8 mouse cellular contexts compared by ENCODE assay signal in the genomic region with DNA sequence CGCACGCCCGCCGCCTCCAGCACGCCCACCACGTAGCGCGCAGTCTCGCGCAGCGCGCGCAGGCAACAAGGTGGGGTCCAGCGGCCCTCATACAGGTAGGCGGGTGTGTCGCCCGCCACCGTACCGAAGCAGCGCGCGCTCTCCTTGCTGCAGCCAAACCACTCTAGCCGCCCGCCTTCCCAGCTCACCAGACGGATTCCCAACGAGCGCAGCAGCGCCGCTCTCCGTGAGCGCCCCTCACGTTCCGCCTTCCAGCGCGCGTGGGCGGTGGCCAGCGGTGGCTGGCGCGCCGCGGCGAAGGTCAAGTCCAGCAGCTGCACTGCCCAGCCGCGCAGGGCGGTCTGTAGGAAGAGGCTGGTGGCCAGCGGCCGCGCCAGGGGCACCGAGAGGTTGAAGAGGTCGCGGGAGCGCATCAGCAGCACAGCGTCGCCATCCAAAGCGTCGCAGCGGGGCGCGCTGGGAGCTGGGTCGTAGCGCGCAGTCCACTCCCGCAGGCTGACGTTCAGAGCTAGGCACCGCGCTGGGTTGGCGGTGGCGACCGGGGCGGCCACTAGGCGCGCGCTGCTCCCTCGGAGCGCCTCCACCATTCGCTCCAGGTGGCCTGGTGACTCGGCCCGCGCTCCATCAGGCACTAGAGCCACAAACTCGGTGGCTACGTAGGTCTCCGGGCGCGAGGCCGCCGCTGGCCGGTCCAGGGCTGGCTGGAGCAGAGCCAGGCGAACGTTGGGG. TPM values are rescaled to one million over a fixed set of nuclear protein-coding genes. Genes with fewer than 3 reads are reported as not detected.
A peak's percentile ranks its signal among the peaks of the same experiment; 100 is the strongest.
DNase-seq lines count a peak whose midpoint lies in the region; ATAC-seq and TF ChIP-seq lines count a peak whose summit lies in the region.

No protein-coding gene starts in this region.

- H3K4me1 ChIP-seq in brown adipose tissue, adult 24 weeks (ENCODE audit: control insufficient read depth, insufficient read depth, insufficient read length, low read length), result no peaks in the 10 kb centered on the region
- H3K4me1 ChIP-seq in embryonic facial prominence, embryonic 14.5 days (ENCODE audit: control insufficient read depth, insufficient read depth, low read length), result peaks cover 9% of the 10 kb centered on the region
- peaks cover 20% of the 10 kb centered on the region; the same call in 1 of the 2 replicates for H3K4me1 ChIP-seq in midbrain, postnatal 0 days (ENCODE audit: insufficient read depth, low read length)

- H3K27me3 ChIP-seq in embryonic facial prominence, embryonic 14.5 days (replicated peaks; ENCODE audit: control insufficient read depth, insufficient read depth, low read length), result peaks cover 10% of the 10 kb centered on the region
- no peaks in the 10 kb centered on the region for H3K27me3 ChIP-seq in midbrain, postnatal 0 days (ENCODE audit: insufficient read depth, low read length)

- peaks cover 51% of the 10 kb centered on the region for H3K36me3 ChIP-seq in embryonic facial prominence, embryonic 14.5 days (ENCODE audit: control insufficient read depth, insufficient read depth, low read length)
- H3K36me3 ChIP-seq in midbrain, postnatal 0 days (ENCODE audit: insufficient read depth, low read length), result peaks cover 4% of the 10 kb centered on the region; the same call in 1 of the 2 replicates

- H3K4me2 ChIP-seq in embryonic facial prominence, embryonic 14.5 days (ENCODE audit: low read depth, low read length), result peak overlapping the region; percentile 88
- H3K4me2 ChIP-seq in midbrain, postnatal 0 days (ENCODE audit: low read depth, low read length, poor library complexity, severe bottlenecking), result peak overlapping the region; percentile 74

- H3K4me3 ChIP-seq in brown adipose tissue, adult 24 weeks (ENCODE audit: insufficient read depth, low read depth, low read length), result peak overlapping the region; percentile 31; the same call in 1 of the 2 replicates
- H3K4me3 ChIP-seq in embryonic facial prominence, embryonic 14.5 days (ENCODE audit: low read depth, low read length), result peak overlapping the region; percentile 46
- H3K4me3 ChIP-seq in midbrain, postnatal 0 days (ENCODE audit: low read depth, low read length), result peak overlapping the region; percentile 57

- peak; percentile 52 for TF ChIP-seq CTCF in midbrain, postnatal 0 days (IDR thresholded peaks at IDR 0.05)

- 12% methylated on average over 23 of the region's 90 CpGs for WGBS in embryonic facial prominence, embryonic 14.5 days
- 9% methylated on average over 67 of the region's 90 CpGs for WGBS in midbrain, postnatal 0 days

- DNase-seq in layer of hippocampus, adult 9-11 months, result peak; percentile 48
- DNase-seq in layer of hippocampus, postnatal 36 days, result no peak
- peak; percentile 41 for DNase-seq in embryonic facial prominence, embryonic 14.5 days (ENCODE audit: low spot score)
- DNase-seq in layer of hippocampus, postnatal 14 days (ENCODE audit: low spot score in 2 of 2), result peak; percentile 44 to 63
- DNase-seq in midbrain, postnatal 0 days (ENCODE audit: low spot score), result peak; percentile 73
- DNase-seq in spleen, postnatal 10 days (ENCODE audit: low spot score in 2 of 2), result no peak

- H3K9ac ChIP-seq in embryonic facial prominence, embryonic 14.5 days (ENCODE audit: low read depth, low read length), result peak overlapping the region; percentile 58
- H3K9ac ChIP-seq in midbrain, postnatal 0 days (replicated peaks; ENCODE audit: low read length, poor library complexity, severe bottlenecking), result peak overlapping the region; percentile 77

- no peaks in the 10 kb centered on the region for H3K9me3 ChIP-seq in embryonic facial prominence, embryonic 14.5 days (ENCODE audit: control insufficient read depth, low read length)
- H3K9me3 ChIP-seq in midbrain, postnatal 0 days (ENCODE audit: low read length), result no peaks in the 10 kb centered on the region

- ATAC-seq in embryonic facial prominence, embryonic 14.5 days (ENCODE audit: low read depth), result peak; percentile 26
- peak; percentile 64 for ATAC-seq in midbrain, postnatal 0 days (ENCODE audit: low FRiP score)
- ATAC-seq in granulocyte monocyte progenitor cell, adult 5-6 weeks (replicated peaks; ENCODE audit: poor library complexity, severe bottlenecking), result no peak

- H3K27ac ChIP-seq in brown adipose tissue, adult 24 weeks (replicated peaks; ENCODE audit: low read depth, low read length), result no peak overlapping the region
- no peak overlapping the region; the same call in 1 of the 2 replicates for H3K27ac ChIP-seq in embryonic facial prominence, embryonic 14.5 days (replicated peaks; ENCODE audit: low read depth, low read length)
- peak overlapping the region; percentile 94 for H3K27ac ChIP-seq in midbrain, postnatal 0 days (ENCODE audit: low read depth, low read length)

RNA-seq across cellular contexts. Expression of gene Strn4, which starts 4.6 kb away (rescaled TPM):
- 100 to 1,000 TPM; 288 to 292 TPM for total RNA-seq in layer of hippocampus, postnatal 36 days (2021)
- 19.4 and 21.5 TPM in 2 replicates for polyA plus RNA-seq in brown adipose tissue, adult 24 weeks (2012; ENCODE audit: insufficient read depth, insufficient read length, missing spikeins)
- 97.4 and 107 TPM in 2 replicates for polyA plus RNA-seq in embryonic facial prominence, embryonic 14.5 days (2014; fragmentation: Nextera tagmentation; extraction: Ambion mirVana)
- total RNA-seq in layer of hippocampus, postnatal 14 days (2021), result 100 to 1,000 TPM; 279 to 300 TPM
- 252 and 291 TPM in 2 replicates for total RNA-seq in midbrain, postnatal 0 days (2014; rRNA removed)
- polyA plus RNA-seq in midbrain, postnatal 0 days (2015; fragmentation: Nextera tagmentation; extraction: Ambion mirVana), result 156 and 165 TPM in 2 replicates
- total RNA-seq in granulocyte monocyte progenitor cell, adult 5-6 weeks (2014; fragmentation: Nextera tagmentation), result 36.8 and 50.4 TPM in 2 replicates
- total RNA-seq in granulocyte monocyte progenitor cell, adult 5-6 weeks (2017), result 47.0 and 63.5 TPM in 2 replicates

RNA-seq across cellular contexts. Expression of gene Fkrp, which starts 5.4 kb away (rescaled TPM):
- 10 to 100 TPM; 41.8 to 44.7 TPM for total RNA-seq in layer of hippocampus, postnatal 36 days (2021)
- 8.4 and 11.1 TPM in 2 replicates for polyA plus RNA-seq in brown adipose tissue, adult 24 weeks (2012; ENCODE audit: insufficient read depth, insufficient read length, missing spikeins)
- 28.2 and 28.6 TPM in 2 replicates for polyA plus RNA-seq in embryonic facial prominence, embryonic 14.5 days (2014; fragmentation: Nextera tagmentation; extraction: Ambion mirVana)
- total RNA-seq in layer of hippocampus, postnatal 14 days (2021), result 10 to 100 TPM; 45.9 to 46.2 TPM
- 81.4 and 85.9 TPM in 2 replicates for total RNA-seq in midbrain, postnatal 0 days (2014; rRNA removed)
- polyA plus RNA-seq in midbrain, postnatal 0 days (2015; fragmentation: Nextera tagmentation; extraction: Ambion mirVana), result 50.0 and 53.5 TPM in 2 replicates
- total RNA-seq in granulocyte monocyte progenitor cell, adult 5-6 weeks (2014; fragmentation: Nextera tagmentation), result 8.1 and 10.5 TPM in 2 replicates
- total RNA-seq in granulocyte monocyte progenitor cell, adult 5-6 weeks (2017), result 9.3 and 11.0 TPM in 2 replicates

RNA-seq across cellular contexts. Expression of gene Slc1a5, which starts 29.9 kb away (rescaled TPM):
- 1 to 10 TPM; 2.1 to 2.7 TPM for total RNA-seq in layer of hippocampus, postnatal 36 days (2021)
- polyA plus RNA-seq in brown adipose tissue, adult 24 weeks (2012; ENCODE audit: insufficient read depth, insufficient read length, missing spikeins), result 297 and 414 TPM in 2 replicates
- polyA plus RNA-seq in embryonic facial prominence, embryonic 14.5 days (2014; fragmentation: Nextera tagmentation; extraction: Ambion mirVana), result 26.5 and 27.5 TPM in 2 replicates
- 1 to 10 TPM; 5.5 to 5.8 TPM for total RNA-seq in layer of hippocampus, postnatal 14 days (2021)
- 15.2 and 20.1 TPM in 2 replicates for total RNA-seq in midbrain, postnatal 0 days (2014; rRNA removed)
- polyA plus RNA-seq in midbrain, postnatal 0 days (2015; fragmentation: Nextera tagmentation; extraction: Ambion mirVana), result 8.9 and 9.2 TPM in 2 replicates
- total RNA-seq in granulocyte monocyte progenitor cell, adult 5-6 weeks (2014; fragmentation: Nextera tagmentation), result 110 and 118 TPM in 2 replicates
- 46.4 and 47.2 TPM in 2 replicates for total RNA-seq in granulocyte monocyte progenitor cell, adult 5-6 weeks (2017)

RNA-seq across cellular contexts. Expression of gene Prkd2, which starts 31.6 kb away (rescaled TPM):
- total RNA-seq in layer of hippocampus, postnatal 36 days (2021), result 1 to 10 TPM; 5.8 to 8.2 TPM
- polyA plus RNA-seq in brown adipose tissue, adult 24 weeks (2012; ENCODE audit: insufficient read depth, insufficient read length, missing spikeins), result 8.5 and 11.3 TPM in 2 replicates
- polyA plus RNA-seq in embryonic facial prominence, embryonic 14.5 days (2014; fragmentation: Nextera tagmentation; extraction: Ambion mirVana), result 14.4 and 16.5 TPM in 2 replicates
- 1 to 10 TPM; 6.8 to 9.1 TPM for total RNA-seq in layer of hippocampus, postnatal 14 days (2021)
- total RNA-seq in midbrain, postnatal 0 days (2014; rRNA removed), result 3.2 and 4.9 TPM in 2 replicates
- polyA plus RNA-seq in midbrain, postnatal 0 days (2015; fragmentation: Nextera tagmentation; extraction: Ambion mirVana), result 3.9 TPM in 2 replicates
- 9.6 and 14.6 TPM in 2 replicates for total RNA-seq in granulocyte monocyte progenitor cell, adult 5-6 weeks (2014; fragmentation: Nextera tagmentation)
- total RNA-seq in granulocyte monocyte progenitor cell, adult 5-6 weeks (2017), result 3.4 and 11.9 TPM in 2 replicates

Comparison
In these comparisons a context has a peak if more than half of its experiments do, and no peak if none do; other contexts are left out.
1. DNase-seq: peak in layer of hippocampus, adult 9-11 months (single experiment), embryonic facial prominence, embryonic 14.5 days (single experiment), layer of hippocampus, postnatal 14 days (2 of 2) and midbrain, postnatal 0 days (single experiment); none in layer of hippocampus, postnatal 36 days (0 of 2) and spleen, postnatal 10 days (0 of 2).
2. Peak in every context shown above with its lines, with median percentiles within 50 percentile points of each other: H3K4me3 ChIP-seq.